Mouse (Mus musculus) fat pad, adult 2 months (tissue): ENCODE data around the gene Clk2.

Experiments
- DNase-seq: peaks from one replicate; pipeline ENCODE4 v3.0.0-alpha.2; 2011; ENCODE audit warnings: low read depth, low spot score; ENCODE audit errors: extremely low read depth

Clk2 gene

DNA sequence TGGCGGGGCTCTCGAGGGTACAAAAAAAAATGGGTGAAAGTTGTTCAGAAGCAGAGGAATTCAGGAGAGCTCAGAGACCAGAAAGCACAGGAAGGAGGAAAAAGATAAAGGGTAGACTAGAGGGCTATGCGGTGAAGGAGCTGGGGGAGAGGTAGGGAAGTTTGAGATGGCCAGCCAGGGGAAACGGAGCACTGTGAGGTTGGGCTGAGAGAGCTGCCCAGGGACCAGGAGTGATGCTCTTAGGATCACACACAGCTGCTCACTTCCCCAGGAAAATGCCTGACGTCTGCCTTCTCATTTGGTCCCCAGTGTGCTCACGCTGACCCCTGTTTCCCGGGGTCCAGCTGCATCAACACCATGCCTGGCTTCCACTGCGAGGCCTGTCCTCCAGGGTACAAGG lies 55.0 kb downstream of the Clk2 start:
- DNase-seq, result no peak

DNA sequence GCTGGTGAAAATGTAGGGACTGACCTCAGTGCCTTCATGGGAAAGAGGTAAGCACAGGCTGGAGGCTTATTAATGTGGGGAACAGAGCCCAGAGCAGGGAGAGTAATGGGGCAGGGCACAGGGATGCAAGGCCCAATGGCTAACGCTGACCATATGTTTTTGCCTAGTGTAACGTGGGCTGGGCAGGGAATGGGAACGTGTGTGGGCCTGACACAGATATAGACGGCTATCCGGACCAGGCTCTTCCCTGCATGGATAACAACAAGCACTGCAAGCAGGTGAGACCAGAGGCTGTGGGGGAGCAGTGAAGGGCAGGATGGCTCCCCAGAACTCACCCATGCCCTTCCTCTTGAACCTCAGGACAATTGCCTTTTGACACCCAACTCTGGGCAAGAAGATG lies 56.6 kb downstream of the Clk2 start:
- DNase-seq, result no peak

DNA sequence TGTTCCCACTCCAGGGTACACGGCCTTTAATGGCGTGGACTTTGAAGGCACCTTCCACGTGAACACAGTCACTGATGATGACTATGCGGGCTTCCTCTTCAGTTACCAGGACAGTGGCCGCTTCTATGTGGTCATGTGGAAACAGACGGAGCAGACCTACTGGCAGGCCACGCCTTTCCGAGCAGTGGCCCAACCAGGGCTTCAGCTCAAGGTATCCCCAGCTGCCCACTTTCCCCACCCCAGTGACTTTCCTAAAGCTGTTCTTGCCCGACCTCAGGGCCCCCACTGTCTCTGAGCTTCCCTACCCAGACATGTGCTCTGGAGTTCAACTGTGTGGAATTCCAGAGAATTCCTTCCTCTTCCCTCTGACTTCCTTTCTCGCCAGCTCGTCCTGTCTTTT lies 60.2 kb downstream of the Clk2 start:
- DNase-seq, result no peak

DNA sequence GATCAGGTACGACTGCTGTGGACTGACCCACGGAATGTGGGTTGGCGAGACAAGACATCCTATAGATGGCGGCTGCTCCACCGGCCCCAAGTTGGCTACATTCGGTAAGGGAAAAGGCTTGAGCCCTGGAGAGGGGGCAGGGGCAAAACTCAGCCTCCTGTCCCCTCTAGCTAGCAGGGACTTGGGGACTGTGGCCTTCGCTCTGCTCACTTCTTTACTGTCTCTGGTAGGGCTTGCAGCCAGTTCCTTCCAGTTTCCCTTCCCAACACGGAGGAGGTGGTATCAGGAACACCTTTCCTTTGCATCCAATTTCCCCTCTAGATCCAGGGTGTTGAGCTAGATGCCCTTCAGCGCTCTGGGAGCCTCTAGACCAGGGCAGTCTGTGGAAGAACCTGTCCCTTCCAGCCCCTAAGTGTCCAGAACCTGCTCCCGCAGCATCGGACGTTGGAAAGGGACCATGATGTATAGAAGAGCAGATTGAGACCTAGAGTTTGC lies 60.8 kb downstream of the Clk2 start:
- DNase-seq, result no peak

DNA sequence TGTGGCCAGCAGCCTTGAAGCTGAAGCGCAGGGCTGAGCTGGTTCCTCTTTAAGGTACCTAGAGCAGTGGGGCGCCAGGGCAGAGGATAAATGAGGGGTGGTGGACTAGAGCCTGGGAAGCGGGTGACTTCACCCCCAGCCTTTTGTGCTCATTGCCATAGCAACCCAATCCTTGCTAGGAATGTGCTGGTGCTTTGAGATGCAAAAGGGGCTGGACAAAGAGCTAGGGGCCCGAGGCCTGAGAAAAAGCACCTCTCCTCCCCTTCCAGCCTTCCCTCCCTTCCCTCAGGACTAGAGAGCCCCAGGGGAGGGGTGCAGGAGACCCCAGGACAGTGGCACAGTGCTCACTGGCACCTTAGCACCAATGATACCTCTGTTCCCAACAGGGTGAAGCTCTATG lies 61.3 kb downstream of the Clk2 start:
- DNase-seq, result no peak

DNA sequence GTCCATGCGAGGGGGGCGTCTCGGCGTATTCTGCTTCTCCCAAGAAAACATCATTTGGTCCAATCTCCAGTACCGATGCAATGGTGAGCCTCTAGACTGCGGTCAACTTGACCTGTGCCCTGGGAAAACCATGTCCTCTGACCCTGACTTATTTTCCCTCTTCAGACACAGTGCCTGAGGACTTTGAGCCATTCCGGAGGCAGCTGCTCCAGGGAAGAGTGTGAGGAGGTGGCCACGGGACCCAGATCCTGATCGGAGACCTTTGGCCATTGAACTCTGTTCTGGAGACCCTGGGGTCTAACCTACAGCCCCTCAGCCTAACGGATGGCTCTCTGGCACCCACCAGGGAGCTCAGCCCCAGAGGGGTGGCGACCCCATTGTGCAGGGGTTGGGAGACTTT lies 61.8 kb downstream of the Clk2 start:
- DNase-seq, result no peak
